Mouse (Mus musculus) thymus, postnatal 25 days (tissue): Measurements from ENCODE around the gene Ptx4.
A peak's percentile ranks its signal among the peaks of the same experiment; 100 is the strongest.
"Not testable (repeated sequence)": the region's sequence is repeated elsewhere in the genome, so short reads cannot be mapped to it uniquely, and the experiment has no call there.

ENCODE experiments used
- DNase-seq: peaks from one replicate; pipeline ENCODE4 v3.0.0; 2022

Gene Ptx4

DNA sequence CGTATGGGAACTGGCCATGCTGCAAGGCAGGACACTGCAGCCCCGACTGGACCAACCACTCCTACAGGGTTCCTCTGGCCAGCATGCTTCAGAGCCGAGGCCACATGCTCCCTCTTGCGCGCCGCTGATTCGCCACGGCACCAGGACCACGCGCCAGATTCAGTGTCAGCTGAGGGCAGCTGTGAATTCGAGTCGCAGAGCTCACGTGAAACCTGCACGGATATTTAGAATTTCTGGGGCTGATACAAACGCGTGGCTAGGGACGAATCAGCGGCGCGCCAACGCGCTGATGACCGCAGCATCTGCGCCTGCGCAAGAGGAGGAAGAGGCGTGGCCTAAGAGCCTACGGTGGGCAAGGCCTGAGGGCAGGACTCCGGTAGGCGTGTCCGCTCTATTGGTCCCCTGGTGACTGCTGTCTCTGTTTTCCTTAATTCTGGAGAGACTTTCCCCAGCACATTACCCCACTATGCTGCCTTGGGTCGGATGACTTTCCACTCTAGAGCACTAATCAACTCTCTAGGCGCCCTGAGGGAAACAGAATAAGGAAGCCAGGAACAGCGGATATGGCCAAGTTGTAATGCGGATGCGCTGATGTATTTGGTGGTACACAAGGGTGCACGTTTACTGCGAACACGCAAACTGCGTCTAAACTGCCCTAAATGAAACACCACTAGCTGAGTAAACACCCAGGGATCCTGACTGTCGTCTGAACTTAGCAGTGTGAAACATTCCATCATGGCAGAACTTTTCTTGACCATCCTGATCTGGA lies 4.7 kb upstream of the Ptx4 start, which contains the start of gene Telo2:
TSS of gene Telo2 (minus strand) at position 304 of the 769 bp plus-strand sequence.
- DNase-seq: peak; percentile 93

DNA sequence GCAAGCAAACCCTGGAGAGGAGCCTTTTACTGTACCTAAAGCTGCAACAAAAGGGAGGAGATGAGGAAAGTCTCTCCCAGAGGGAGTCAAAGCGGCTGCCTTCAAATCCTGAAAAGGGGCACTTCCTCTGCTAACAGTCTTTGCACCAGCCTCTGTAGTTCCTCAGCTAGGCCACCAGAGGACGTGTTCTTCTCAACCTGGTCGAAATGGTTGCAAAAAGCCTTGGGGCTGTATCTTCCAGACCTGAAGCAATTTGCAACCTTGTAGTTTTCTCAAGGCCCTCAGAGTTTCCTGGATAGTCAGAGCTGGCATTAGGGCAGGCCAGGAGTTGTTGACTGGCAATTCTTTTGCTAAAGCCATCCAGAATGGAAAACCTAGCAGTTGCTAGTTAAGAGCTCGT lies 3.3 kb upstream of the Ptx4 start:
- DNase-seq: peak; percentile 33

DNA sequence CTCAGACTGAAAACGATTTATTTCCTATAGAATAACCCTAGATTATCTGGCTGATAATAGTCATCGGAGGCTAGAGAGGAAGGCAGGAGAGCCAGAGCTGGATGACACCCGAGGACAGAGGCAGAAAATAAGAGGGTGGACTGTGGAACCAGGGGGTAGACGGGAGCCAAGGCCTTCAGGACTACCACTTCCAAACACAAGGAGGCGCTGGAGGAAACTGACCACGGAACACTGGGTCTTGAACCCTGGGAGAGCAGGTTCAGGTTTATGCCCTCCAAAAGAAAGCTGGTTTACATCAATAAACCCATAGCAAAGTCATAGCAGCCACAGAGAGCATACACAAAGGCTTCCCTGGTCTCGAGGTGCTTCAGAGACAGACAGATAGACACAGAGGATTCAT lies 3.4 kb downstream of the Ptx4 start:
- peak; percentile 52 for DNase-seq

DNA sequence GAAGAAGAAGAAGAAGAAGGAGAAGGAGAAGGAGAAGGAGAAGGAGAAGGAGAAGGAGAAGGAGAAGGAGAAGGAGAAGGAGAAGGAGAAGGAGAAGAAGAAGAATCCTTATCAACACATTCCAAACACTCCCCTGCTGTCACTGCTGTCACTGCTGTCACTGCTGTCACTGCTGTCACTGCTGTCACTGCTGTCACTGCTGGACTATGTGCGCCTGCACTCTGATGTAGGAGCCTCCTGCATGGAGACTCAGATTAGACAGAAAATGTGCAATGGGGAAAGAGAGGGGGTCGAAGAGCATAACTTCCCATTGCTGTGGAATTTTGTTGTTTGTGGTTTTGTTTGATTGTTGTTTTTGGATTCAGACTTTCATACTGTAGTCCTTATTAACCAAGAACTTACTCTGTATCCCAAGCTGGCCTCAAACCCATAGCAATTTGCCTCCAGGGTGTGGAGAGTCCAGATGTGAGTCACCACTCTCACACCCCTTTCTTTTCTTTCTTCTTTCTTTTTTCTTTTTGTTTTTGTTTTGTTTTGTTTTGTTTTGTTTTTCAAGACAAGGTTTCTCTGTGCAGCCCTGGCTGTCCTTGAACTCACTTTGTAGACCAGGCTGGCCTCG lies 5.0 kb downstream of the Ptx4 start:
- DNase-seq: not testable (repeated sequence)

DNA sequence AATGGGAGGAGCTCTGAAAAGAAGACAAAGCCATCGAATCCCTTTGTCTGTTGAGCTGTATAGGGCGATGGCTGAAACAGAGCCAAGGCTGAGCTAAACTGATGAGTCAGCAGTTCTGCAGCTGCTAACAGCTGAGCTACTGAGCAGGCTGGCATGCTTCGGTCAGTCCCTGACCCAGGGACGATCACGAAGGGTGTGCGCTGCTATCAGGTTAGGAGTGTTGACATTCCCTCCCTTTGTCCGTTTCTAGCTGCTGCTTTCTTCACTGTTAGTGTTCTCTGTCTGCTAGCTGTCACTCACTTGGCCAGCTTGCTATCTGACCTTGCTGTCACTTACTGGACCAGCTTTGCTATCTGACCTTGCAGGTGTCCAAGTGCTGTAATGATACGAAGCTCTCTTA lies 6.5 kb downstream of the Ptx4 start:
- no peak for DNase-seq

DNA sequence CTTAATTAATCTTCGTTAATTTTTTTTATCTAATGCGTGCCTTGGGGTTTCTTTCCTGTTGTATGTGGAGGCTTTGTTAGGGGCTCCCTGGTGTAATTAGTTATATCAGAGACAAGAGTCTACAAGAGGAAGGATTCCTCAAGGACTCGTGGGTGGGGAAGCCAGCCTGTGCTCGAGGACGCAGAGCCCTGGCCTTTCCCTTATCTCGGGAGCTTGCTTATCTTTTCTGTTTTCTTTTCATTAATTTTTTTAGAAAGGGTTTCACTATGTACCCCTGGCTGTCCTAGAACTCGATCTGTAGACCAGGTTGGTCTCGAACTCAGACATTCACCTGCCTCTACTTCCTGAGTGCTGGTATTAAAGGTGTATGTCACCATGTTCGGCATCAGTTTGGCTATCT lies 7.1 kb downstream of the Ptx4 start:
- no peak for DNase-seq

DNA sequence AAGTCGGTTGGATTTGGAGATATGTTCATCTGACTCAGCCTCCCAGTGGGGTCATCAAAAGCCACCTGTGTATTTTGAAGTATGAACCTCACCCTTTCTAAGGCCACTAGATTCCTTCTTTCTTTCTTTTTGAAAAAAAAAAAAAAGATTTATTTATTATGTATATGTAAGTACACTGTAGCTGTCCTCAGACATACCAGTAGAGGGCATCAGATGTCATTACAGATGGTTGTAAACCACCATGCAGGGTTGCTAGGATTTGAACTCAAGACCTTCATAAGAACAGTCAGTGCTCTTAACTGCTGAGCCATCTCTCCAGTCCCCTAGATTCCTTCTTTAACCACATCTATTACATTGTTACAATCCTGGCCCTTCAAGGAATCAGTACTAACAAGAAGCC lies 9.5 kb downstream of the Ptx4 start:
- no peak for DNase-seq

DNA sequence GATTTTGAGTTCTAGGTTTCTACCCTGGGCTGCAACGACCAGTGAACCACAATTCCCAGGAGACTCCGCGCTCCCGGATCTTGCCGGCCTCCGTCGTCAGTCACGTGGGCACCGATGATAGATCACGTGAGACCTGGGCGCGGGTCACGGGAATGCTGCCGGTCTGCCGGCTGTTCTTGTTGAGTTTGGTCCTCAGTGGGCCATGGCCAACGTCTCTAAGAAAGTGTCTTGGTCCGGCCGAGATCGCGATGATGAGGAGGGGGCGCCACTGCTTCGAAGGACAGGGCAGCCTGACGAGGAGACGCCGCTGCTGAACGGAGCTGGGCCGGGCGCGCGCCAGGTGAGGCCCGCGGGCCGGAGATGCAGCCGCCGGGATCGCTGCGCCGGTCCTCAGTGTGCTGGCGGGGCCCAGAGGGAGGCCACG lies 12.7 kb downstream of the Ptx4 start, which contains the start of gene Clcn7:
TSS of gene Clcn7 (plus strand) at position 117 of the 424 bp plus-strand sequence.
- peak; percentile 86 for DNase-seq

DNA sequence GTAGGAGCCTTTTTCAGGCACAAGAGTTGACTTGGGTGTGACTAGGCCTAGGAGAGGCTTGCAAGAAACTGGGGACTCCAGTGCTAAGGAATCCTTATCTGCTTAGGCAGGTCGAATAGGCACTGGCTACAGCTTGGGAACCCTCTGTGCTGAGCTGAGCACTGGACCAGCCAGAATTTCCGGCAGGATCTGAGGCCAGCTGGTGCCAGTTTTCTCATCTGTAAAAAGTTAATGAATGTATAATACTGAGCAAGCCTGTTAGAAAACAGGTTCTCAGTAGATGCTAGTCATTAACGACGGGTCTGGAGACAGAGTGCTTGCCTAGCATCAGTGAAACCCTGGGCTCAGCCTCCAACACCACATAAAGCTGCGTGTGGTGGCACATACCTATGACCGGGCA lies 15.1 kb downstream of the Ptx4 start:
- no peak for DNase-seq

DNA sequence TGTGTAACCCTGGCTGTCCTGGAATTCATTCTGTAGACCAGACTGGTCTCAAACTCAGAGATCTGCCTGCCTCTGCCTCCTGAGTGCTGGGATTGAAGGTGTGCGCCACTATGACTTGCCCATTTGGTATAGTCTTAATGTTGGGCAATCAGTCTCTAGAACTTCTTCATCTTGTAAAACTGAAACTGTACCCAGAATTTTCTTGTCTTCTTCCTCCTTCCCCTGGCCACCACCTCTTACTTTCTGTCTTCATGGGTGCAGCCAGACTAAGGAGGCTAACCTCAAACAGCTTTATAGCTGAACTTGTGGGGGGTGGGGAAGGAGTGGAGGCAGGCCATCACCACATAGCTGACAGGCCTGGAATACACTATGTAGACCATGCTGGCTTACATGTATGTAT lies 18.2 kb downstream of the Ptx4 start:
- no peak for DNase-seq

DNA sequence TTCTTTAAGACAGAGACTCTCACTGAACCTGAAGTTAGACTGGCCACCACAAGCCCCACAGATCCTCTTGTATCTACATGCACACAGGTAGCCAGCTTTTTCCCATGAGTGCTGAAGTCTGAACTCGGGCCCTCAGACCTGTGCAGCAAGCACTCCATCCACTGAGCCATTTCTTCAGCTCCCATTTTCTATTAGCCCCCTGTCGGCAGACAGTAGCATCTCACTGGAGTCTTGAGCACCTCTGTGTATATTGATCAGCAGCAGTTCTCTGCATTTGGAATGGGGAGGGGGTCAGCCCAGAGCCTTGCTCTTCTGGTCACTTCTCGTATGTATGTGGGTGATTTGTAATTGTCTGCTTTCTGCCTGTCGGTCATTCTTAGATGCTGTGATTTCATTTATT lies 19.4 kb downstream of the Ptx4 start:
- DNase-seq: no peak

DNA sequence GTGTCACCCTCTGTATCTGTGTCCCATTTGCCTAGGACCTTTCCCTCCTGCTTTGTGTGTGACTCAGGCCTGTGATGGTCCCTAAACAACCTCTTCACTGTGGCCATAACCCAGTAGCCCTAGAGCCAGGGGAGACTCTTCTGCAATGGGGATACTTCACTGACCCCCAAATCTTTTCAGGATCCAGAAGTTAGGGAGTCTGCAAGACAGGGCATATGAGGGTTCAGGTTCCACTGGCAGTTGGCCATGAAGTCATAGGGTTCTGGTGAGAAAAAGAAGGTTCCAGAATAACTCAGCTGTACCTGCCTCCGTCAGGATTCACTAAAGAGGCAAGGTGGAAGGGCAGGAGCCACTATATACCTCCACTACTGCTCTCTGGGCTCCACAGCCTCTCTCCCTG lies 41.6 kb downstream of the Ptx4 start, which contains the start of gene Ccdc154:
TSS of gene Ccdc154 (plus strand) at position 301 of the 400 bp plus-strand sequence.
- DNase-seq: no peak

DNA sequence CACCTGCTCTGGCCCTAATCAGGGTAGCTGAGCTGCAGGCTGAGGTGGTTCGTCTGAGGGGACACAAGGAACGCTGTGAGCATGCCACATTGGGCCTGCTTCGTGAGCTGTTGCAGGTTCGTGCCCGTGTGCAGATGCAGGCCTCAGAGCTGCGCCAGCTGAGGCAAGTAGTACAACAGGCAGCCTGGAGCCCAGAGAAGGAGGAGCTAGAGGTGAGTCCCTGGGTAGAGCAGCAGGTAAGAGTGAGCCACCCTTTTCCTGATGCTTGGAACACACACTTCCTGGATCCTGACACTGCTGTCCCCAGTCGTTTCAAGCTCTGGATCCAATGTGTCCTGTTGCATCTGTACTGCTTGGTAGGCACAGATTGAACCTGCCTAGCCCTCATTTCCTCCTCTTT lies 42.8 kb downstream of the Ptx4 start:
- DNase-seq: no peak

DNA sequence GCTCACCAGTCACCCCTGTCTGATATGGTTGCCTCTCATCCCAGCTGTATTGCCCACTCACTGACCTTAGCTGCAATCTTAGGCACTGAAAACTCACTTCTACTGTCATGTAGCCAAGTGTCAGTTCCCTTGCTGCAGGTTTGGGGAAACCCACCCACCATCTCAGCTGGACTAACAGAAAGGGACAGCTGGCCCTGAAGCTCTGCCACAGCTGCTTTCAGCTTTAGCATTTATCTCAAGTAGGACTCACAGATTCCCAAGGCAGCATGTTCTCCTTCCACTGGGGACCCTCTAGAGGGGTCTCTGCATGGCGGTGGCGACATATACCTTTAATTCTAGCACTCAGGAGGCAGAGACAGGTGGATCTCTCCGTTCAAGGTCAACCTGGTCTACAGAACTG lies 44.2 kb downstream of the Ptx4 start:
- DNase-seq: no peak

DNA sequence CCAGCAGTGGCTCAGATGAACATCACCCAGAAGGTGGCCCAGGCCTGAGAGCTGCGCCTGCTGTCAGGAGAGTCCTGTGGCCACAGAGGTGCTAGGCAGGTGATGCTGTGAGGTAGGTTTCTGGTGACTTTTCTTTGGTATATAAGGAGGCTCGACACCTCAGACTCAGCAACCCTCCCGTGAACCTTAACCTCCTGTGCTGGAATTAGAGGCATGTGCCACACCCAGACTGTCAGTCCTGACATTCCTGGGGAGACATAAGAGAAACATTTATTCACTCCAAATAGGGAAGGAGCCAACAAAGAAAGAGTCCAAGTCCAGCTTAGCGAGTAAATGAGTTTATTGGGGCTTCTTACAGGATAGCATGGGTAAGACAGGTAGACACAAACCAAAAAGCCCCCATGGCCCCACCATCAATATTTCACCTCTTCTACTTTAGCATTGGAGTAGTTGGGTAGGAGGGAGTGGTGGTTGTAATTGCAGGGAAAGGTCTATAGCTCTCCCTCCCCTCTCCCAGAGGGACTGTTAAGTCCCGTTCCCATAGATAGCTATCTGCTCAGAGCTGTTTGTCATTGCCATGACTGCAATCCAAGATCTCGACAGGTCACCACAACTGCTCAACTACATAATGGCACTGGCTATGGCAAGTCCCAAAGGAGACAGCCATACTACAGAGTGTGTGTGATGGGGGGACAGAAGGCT lies 45.6 kb downstream of the Ptx4 start:
- DNase-seq: no peak

DNA sequence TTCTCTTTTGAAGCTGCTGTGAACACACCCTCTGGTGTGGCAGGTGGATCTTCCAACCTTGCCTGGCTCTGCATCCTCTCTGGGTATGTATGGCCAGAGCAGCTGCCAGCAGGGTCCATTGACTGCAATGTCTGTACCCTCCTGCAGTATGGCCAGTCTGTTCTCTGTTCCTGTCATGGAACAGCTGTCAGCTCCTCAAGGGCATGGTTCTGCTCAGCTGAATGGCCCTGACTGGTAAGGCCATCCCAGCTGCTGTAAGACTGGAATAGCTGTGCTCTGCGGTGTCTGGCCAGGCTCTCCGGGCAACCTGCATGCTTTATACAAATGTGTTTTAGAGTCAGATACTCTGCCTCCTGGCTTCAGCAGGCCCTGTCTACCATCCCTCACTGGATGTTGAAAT lies 49.1 kb downstream of the Ptx4 start:
- DNase-seq: no peak

DNA sequence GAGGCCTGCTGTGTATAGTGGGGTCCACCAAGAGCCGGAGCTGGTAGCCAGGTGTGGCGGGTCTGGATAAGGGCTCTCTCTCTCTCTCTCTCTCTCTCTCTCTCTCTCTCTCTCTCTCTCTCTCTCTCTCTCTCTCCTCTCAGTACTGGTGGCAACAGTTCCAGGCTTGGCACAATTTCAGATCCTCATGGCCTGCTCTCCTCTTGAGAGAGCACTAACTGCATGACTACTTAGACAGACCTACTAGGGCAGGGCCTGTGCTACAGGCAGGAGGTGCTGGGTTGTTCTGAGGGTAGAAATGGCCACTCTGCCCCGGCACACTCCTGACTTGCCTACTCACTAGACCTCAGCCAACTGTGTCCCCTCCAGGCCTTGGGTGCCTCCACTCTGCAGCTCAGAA lies 52.0 kb downstream of the Ptx4 start:
- DNase-seq: no peak
